Mouse (Mus musculus) intestine, embryonic 15.5 days (tissue): ENCODE data around the gene D10Wsu102e. TPM values are rescaled to one million over a fixed set of nuclear protein-coding genes. Genes with fewer than 3 reads are reported as not detected.
"Not testable (repeated sequence)": the region's sequence is repeated elsewhere in the genome, so short reads cannot be mapped to it uniquely, and the experiment has no call there.

Source experiments
- ATAC-seq: fragments of 200-750 bp; cut with Nextera tagmentation; 2 replicates; pipeline ENCODE4 v1.8.0; 2017; ENCODE audit warnings: moderate TSS enrichment, moderate library complexity
- H3K27ac ChIP-seq: fragments of 300-500 bp; sonication (generic); 2 replicates; pipeline ENCODE4 v1.5.1; 2015; ENCODE audit warnings: mild to moderate bottlenecking, inconsistent platforms
- H3K27me3 ChIP-seq: fragments of 300-500 bp; sonication (generic); replicated peaks from 2 replicates; pipeline ENCODE4 v1.6.1; 2015; ENCODE audit warnings: inconsistent platforms
- H3K36me3 ChIP-seq: fragments of 300-500 bp; sonication (generic); 2 replicates; pipeline ENCODE4 v1.6.1; 2015; ENCODE audit warnings: inconsistent platforms
- H3K4me1 ChIP-seq: fragments of 300-500 bp; sonication (generic); replicated peaks from 2 replicates; pipeline ENCODE4 v1.6.1; 2015; ENCODE audit warnings: inconsistent platforms
- H3K4me2 ChIP-seq: fragments of 300-500 bp; sonication (generic); replicated peaks from 2 replicates; pipeline ENCODE4 v1.6.1; 2015; ENCODE audit warnings: mild to moderate bottlenecking, inconsistent platforms
- H3K4me3 ChIP-seq: fragments of 300-500 bp; sonication (generic); replicated peaks from 2 replicates; pipeline ENCODE4 v1.5.1; 2015; ENCODE audit warnings: inconsistent platforms
- H3K9ac ChIP-seq: fragments of 300-500 bp; sonication (generic); 2 replicates; pipeline ENCODE4 v1.6.1; 2015; ENCODE audit warnings: inconsistent platforms
- H3K9me3 ChIP-seq: fragments of 300-500 bp; sonication (generic); 2 replicates; pipeline ENCODE4 v1.6.1; 2016; ENCODE audit warnings: inconsistent platforms
- WGBS: fragments of 180-500 bp; shearing (Covaris S2); methylation state at CpG from one replicate; pipeline ENCODE4 v1.1.7; 2015; 5-methylcytosine and 5-hydroxymethylcytosine counted together
- polyA plus RNA-seq: library from polyadenylated mRNA; unstranded; fragments of >200 nt; fragmentation: Nextera tagmentation; extraction: Ambion mirVana; gene quantifications from 2 replicates; pipeline ENCODE4 v1.2.1, GENCODE M21; 2015

The D10Wsu102e gene
- polyA plus RNA-seq, 1 experiment from 2014 or later = 0.55 TPM

DNA sequence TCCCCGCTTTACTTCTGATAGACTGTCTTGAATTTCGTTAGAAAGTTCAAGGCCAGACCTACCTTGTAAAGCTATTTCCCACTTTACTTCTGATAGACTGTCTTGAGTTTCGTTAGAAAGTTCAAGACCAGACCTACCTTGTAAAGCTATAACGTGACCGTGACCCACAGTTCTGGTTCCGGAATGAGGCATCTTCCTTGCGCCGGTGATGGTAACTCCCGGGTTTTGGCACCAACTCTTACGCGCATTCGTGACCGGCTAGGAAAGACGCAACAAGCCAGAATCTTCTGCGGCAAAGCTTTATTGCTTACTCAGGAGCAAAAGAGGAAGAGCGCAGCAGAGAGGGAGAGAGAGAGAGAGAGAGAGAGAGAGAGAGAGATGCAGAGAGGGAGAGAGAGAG is 58.4 kb downstream of the D10Wsu102e start:
- ATAC-seq, H3K4me2 ChIP-seq, H3K4me1 ChIP-seq, H3K4me3 ChIP-seq, H3K9ac ChIP-seq, H3K27ac ChIP-seq, H3K27me3 ChIP-seq, H3K36me3 ChIP-seq, H3K9me3 ChIP-seq: not testable (repeated sequence)
- WGBS = 97% methylated on average over 16 of the region's 16 CpGs

DNA sequence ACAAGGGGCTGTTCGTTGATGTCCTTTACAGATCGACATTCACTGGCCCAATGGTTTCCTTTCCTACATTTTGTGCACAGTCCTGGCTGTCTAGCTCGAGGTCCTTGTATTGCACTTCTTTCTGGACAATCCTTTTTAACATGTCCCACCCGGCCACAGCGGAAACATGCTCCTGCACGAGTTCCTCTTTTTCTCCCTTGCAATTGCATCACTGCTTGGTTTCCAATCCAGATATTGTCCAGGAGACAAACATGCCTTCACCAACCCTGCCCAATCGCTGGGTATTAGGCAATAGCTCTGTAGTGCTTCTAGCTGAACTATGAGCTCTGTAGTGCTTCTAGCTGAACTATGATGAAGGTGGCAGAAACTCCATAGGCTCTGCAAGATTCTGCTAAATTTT is 88.6 kb downstream of the D10Wsu102e start:
- H3K27ac ChIP-seq = no peak overlapping the region
- H3K9me3 ChIP-seq = no peaks in the 10 kb centered on the region
- H3K27me3 ChIP-seq = no peaks in the 10 kb centered on the region
- no peak for ATAC-seq
- H3K36me3 ChIP-seq = no peaks in the 10 kb centered on the region
- H3K4me2 ChIP-seq = no peak overlapping the region
- H3K4me1 ChIP-seq = no peaks in the 10 kb centered on the region
- no peak overlapping the region for H3K9ac ChIP-seq
- WGBS = 90% methylated on average over 7 of the region's 7 CpGs
- no peak overlapping the region for H3K4me3 ChIP-seq

DNA sequence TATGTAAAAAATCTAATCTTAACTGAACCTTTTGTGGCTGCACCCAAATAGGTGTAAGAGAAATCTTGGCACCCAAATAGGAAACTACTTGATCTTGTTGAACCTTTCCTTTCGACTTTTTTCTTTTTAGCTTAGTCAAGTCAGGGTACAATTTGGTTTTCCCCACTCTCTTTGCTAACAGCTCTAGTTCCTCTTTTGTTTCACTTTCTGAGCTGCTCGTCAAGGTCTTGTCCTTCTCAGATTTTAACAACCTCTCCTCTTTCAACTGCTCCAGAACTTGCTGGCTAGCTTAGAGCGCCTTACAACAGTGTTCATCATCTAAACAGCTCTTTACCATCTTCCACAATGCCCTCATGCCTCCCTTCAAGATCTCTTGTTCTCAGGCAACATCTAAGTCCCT is 97.5 kb downstream of the D10Wsu102e start:
- Histone ChIP-seq H3K27me3 (no peaks in the 10 kb centered on the region), H3K9ac (no peak overlapping the region), H3K9me3 (0 out of 2 replicates have a peak, but pooled peaks cover 3% of the 10 kb centered on the region), H3K36me3 (no peaks in the 10 kb centered on the region), H3K4me2 (no peak overlapping the region), H3K4me3 (no peak overlapping the region), H3K27ac (no peak overlapping the region), H3K4me1 (no peaks in the 10 kb centered on the region)
- ATAC-seq = no peak
- 89% methylated on average over 3 of the region's 3 CpGs for WGBS

DNA sequence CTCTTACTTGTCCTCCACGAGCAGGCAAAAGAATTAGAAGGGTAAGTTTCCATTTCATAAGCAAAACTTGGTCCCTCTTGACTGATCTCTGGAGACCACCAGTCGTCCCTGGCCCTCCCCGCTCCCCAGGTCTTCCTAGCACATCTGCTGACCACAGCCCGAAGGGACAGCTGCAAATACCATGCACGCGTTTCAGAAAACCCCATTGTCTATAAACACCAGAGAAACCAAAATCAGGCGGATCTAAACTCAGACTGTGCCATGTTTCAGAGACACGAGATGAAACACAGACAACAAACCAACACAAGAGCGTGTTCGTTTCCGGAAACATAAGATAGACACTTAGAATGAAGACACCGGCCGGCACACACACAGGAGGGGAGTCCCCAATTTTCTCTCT is 115.2 kb downstream of the D10Wsu102e start:
- no peak for ATAC-seq
- Histone ChIP-seq H3K9ac (no peak overlapping the region), H3K4me1 (no peaks in the 10 kb centered on the region), H3K4me3 (no peak overlapping the region), H3K27ac (no peak overlapping the region), H3K36me3 (no peaks in the 10 kb centered on the region), H3K9me3 (no peaks in the 10 kb centered on the region), H3K4me2 (no peak overlapping the region), H3K27me3 (no peaks in the 10 kb centered on the region)
- WGBS = 93% methylated on average over 13 of the region's 13 CpGs

DNA sequence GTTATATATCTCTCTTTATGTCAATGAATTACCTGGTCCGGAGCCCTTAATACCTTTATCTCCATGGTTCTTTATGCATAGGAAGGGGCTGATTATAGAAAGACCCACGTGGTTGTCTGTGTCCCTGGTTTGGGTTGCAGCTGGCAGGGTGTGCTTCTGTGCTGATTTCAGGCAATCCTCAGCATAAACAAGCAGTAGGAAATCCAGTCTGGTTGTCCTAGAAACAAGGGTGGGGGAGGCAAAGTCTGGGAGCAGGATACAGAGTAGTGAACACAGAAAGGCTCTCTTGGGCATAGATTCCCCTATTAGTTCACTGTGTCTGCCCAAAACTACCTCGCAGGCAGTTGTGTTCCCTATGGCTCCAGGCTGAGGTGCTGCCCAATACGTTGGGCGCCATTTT is 117.3 kb downstream of the D10Wsu102e start:
- Histone ChIP-seq H3K4me2 (no peak overlapping the region), H3K36me3 (no peaks in the 10 kb centered on the region), H3K4me1 (no peaks in the 10 kb centered on the region), H3K27ac (no peak overlapping the region), H3K4me3 (no peak overlapping the region), H3K9me3 (no peaks in the 10 kb centered on the region), H3K27me3 (no peaks in the 10 kb centered on the region), H3K9ac (no peak overlapping the region)
- no peak for ATAC-seq
- WGBS = 80% methylated on average over 5 of the region's 5 CpGs

DNA sequence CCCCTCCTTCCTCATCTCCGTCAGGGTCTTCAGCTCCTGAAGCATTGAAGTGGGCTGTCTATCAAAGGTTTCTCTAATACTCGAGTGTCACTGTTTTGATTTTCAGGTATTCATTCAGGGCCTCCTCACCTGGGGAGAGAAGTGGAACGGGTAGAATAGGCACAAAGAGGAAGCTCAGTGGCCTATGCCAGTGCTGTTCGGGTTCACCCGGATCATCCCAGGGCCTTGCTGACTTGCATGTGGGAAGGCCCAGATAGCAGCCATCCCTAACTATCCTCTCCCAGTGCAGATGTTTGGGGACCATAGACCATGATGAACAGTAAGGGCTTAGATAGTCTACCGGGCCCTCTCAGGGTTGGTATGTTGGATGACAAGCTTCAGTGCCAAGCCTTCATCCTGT is 130.5 kb downstream of the D10Wsu102e start:
- 87% methylated on average over 6 of the region's 6 CpGs for WGBS
- no peaks in the 10 kb centered on the region for H3K36me3 ChIP-seq

DNA sequence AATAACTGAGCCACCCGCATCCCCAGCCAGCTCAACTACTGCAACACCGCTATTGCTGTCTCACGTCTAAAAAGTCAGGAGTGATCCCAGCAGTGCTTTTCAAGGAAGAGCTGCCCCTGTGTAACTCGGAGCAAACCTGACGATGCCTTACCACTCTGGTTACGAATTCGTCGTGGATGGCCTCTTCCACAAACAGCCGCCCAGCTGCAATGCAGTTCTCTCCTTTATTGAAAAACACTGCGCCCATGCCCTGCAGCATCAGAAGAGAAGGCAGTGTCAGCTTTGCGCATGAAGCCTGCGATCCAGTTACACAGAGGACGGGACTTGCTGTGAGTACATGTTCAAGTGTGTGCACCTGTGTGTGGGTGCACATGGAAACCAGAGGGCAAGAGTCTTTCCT is 137.3 kb downstream of the D10Wsu102e start:
- ATAC-seq = no peak
- no peak overlapping the region for H3K4me3 ChIP-seq
- H3K36me3 ChIP-seq = no peaks in the 10 kb centered on the region
- H3K4me2 ChIP-seq = no peak overlapping the region
- no peaks in the 10 kb centered on the region for H3K4me1 ChIP-seq
- no peaks in the 10 kb centered on the region for H3K27me3 ChIP-seq
- H3K9ac ChIP-seq = no peak overlapping the region
- WGBS = 87% methylated on average over 13 of the region's 13 CpGs
- H3K27ac ChIP-seq = no peak overlapping the region
- no peaks in the 10 kb centered on the region for H3K9me3 ChIP-seq

More for the DNA sequence above, 130.5 kb downstream of the D10Wsu102e start:
- no peak for ATAC-seq
- Histone ChIP-seq H3K27me3 (no peaks in the 10 kb centered on the region), H3K27ac (no peak overlapping the region), H3K9me3 (no peaks in the 10 kb centered on the region), H3K9ac (no peak overlapping the region), H3K4me2 (no peak overlapping the region), H3K4me3 (no peak overlapping the region), H3K4me1 (no peaks in the 10 kb centered on the region)

DNA sequence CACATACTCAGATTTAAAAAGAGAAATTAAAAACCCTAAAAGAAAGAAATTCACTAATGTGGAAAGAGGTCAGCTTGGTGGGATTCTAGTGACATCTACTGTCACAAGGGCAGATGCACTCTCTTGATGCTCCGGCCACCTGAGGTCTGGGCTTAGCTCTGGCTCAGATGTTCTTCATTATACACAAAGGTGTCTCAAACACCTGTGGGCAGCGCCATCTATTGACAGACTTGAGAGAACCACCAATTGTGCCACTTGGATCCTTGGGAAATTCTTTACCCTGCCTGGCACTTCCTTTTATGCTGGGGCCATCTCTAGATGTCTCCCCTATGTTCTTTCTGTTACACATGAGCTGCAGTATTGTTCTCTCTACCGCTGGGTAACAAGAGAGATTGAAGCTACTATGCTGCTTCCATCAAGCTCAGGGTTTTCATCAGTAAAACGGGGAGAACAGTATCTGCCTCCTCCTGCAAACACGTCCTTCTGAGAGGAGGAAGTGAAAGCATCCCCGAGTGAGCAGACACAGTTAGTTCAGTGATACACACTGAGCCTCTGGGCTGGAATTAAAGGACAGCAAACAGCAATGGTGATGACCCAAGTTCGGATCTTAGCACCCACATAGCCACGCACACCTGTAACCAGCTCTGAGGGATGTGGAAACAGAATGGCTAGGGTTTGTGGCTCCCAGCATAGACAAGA is 149.1 kb downstream of the D10Wsu102e start:
- no peak overlapping the region for H3K27ac ChIP-seq
- 61% methylated on average over 8 of the region's 8 CpGs for WGBS
- H3K9ac ChIP-seq = no peak overlapping the region
- H3K27me3 ChIP-seq = no peaks in the 10 kb centered on the region
- H3K4me1 ChIP-seq = no peaks in the 10 kb centered on the region
- no peak for ATAC-seq
- H3K4me3 ChIP-seq = no peak overlapping the region
- H3K4me2 ChIP-seq = no peak overlapping the region
- no peaks in the 10 kb centered on the region for H3K9me3 ChIP-seq
- H3K36me3 ChIP-seq = no peaks in the 10 kb centered on the region

DNA sequence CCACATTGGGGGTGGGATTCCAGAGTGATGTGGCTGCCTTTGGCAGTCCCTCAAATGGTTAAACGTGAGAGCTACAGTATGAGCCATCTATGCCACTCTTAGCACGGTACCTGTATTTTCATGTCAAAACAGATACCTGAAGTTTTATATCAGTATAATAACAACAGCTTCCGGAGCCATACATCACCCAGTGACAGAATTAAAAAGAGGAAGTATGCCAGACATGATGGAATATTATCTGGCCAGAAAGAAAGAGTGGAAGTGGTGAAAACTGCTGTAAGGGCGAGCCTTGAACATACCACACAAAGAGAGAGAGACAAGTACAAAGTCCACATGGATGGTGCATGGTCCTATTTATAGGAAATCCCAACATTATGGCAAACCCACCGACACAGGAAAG is 151.3 kb downstream of the D10Wsu102e start:
- Histone ChIP-seq H3K4me2 (no peak overlapping the region), H3K4me1 (no peaks in the 10 kb centered on the region), H3K4me3 (no peak overlapping the region), H3K9ac (no peak overlapping the region), H3K27me3 (no peaks in the 10 kb centered on the region), H3K9me3 (no peaks in the 10 kb centered on the region), H3K36me3 (no peaks in the 10 kb centered on the region), H3K27ac (no peak overlapping the region)
- no peak for ATAC-seq
- whole genome bisulfite sequencing = 75% methylated on average over 5 of the region's 5 CpGs

DNA sequence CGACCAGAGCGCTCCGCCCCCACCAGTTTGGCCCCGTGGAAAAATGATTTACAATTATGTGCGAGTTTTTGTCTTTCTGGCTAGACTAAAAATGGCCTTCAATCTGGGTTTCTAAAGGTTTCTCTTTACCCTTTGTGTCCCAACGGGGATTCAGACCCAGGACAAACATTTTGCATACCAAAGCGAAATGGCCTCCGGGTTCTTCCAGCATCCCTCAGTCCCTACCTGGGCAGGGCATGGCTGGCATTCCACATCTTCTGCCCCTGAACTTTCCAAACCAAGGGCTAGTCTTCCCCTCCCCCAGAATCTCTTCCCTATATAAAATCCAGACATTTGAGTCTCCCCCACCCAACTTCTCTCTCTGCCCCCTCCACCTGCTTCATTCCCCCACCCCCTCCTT is 153.7 kb downstream of the D10Wsu102e start:
- Histone ChIP-seq H3K27me3 (no peaks in the 10 kb centered on the region), H3K4me3 (no peak overlapping the region), H3K27ac (no peak overlapping the region), H3K9me3 (no peaks in the 10 kb centered on the region), H3K4me1 (no peaks in the 10 kb centered on the region), H3K36me3 (no peaks in the 10 kb centered on the region), H3K9ac (no peak overlapping the region), H3K4me2 (no peak overlapping the region)
- 85% methylated on average over 8 of the region's 8 CpGs for WGBS
- no peak for ATAC-seq

DNA sequence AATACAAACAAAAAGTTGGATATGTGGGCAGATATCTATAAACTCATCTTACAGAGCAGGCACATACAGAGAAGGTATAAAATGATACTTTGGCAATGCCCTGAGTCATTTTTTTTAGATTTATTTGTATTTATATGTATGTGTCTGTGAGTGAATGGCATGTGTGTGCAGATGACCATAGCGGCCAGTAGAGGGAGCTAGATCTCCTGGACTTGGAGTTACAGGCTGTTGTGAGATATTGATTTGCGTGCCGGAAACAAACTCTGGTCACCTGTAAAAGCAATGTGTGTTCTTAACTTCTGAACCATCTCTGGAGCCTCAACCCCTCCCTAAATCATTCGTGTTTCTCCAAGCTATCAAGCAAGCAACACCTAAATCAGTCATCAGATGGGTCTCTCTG is 161.0 kb downstream of the D10Wsu102e start:
- H3K4me1 ChIP-seq = no peaks in the 10 kb centered on the region
- no peaks in the 10 kb centered on the region for H3K36me3 ChIP-seq
- no peak overlapping the region for H3K9ac ChIP-seq
- 77% methylated on average over 4 of the region's 4 CpGs for WGBS
- H3K9me3 ChIP-seq = no peaks in the 10 kb centered on the region
- no peak for ATAC-seq
- H3K4me3 ChIP-seq = no peak overlapping the region
- no peaks in the 10 kb centered on the region for H3K27me3 ChIP-seq
- H3K4me2 ChIP-seq = no peak overlapping the region
- no peak overlapping the region for H3K27ac ChIP-seq

DNA sequence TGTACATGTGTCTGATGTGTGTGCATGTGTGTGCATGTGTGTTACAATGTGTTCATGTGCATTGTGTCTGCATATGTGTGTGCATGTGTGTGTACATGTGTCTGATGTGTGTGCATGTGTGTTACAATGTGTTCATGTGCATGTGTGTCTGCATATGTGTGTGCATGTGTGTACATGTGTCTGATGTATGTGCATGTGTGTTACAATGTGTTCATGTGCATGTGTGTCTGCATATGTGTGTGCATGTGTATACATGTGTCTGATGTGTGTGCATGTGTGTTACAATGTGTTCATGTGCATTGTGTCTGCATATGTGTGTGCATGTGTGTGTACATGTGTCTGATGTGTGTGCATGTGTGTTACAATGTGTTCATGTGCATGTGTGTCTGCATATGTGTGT is 164.2 kb downstream of the D10Wsu102e start:
- H3K4me2 ChIP-seq, H3K27ac ChIP-seq, H3K36me3 ChIP-seq, H3K9me3 ChIP-seq, H3K9ac ChIP-seq, H3K4me1 ChIP-seq, ATAC-seq, H3K4me3 ChIP-seq, H3K27me3 ChIP-seq: not testable (repeated sequence)

DNA sequence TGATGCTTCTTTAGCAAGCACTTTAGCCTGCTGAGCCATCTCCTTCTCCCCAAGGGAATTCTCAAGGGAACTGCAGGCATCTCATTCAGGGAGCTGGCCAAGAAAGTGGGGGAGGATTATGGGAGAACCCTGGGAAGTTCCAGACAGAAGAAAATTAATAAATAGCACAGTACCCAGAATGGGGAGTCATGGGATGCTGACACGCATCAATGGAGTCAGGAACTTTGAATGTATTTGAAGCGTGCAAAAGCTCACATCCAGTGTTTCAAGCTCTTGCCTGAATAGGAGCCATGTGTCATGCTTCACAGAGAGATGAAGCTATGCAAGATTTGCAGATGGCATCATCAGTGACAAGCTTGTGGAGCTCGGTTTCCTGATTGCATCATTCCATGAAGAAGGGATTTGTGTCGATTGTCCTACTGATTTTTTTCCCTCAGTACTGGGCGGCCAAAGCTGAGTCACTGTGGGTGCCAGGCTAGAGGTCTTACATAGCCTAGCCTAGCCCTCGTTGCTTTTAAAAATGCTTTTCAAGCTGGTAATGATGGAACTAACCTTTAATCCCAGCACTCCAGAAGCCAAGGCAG is 170.5 kb downstream of the D10Wsu102e start:
- Histone ChIP-seq H3K4me2 (no peak overlapping the region), H3K27me3 (no peaks in the 10 kb centered on the region), H3K27ac (no peak overlapping the region), H3K4me1 (peaks cover 6% of the 10 kb centered on the region; the same call in 1 of the 2 replicates), H3K36me3 (no peaks in the 10 kb centered on the region), H3K9ac (no peak overlapping the region), H3K4me3 (no peak overlapping the region), H3K9me3 (no peaks in the 10 kb centered on the region)
- ATAC-seq = no peak
- WGBS = 86% methylated on average over 6 of the region's 6 CpGs
